Mouse (Mus musculus): ENCODE data around the gene Klf5. TPM values are rescaled to one million over a fixed set of nuclear protein-coding genes. Genes with fewer than 3 reads are reported as not detected.

The Klf5 gene
- polyA plus RNA-seq, 1 experiment, result 3.9 TPM

- no peak for DNase-seq
- H3K4me3 ChIP-seq (ENCODE audit: insufficient read depth, low read depth, low read length), result no peak overlapping the region
- 61% methylated on average over 9 of the region's 9 CpGs for WGBS
- H3K27me3 ChIP-seq (replicated peaks; ENCODE audit: control insufficient read depth, insufficient read depth, low read length), result no peaks in the 10 kb centered on the region; the same call in 1 of the 2 replicates
- H3K27ac ChIP-seq (ENCODE audit: insufficient read depth, low read depth, low read length), result no peak overlapping the region
- TF ChIP-seq POLR2A (IDR thresholded peaks at IDR 0.05; ENCODE audit: low read depth, low read length), result no peak
- TF ChIP-seq CTCF (conservative IDR thresholded peaks at IDR 0.05; ENCODE audit: insufficient read depth, insufficient read length, low read depth, low read length), result no peak
- H3K36me3 ChIP-seq (ENCODE audit: control insufficient read depth, insufficient read depth, low read length), result no peaks in the 10 kb centered on the region
- no peaks in the 10 kb centered on the region for H3K4me1 ChIP-seq (ENCODE audit: control insufficient read depth, insufficient read depth, low read length)
These were observed 20.2 kb upstream of the Klf5 start for GRCm38 (mm10) chr14:99278312-99278711.

- Histone ChIP-seq H3K27ac (ENCODE audit: insufficient read depth, low read depth, low read length) (no peak overlapping the region), H3K36me3 (ENCODE audit: control insufficient read depth, insufficient read depth, low read length) (no peaks in the 10 kb centered on the region), H3K4me1 (ENCODE audit: control insufficient read depth, insufficient read depth, low read length) (no peaks in the 10 kb centered on the region), H3K4me3 (ENCODE audit: insufficient read depth, low read depth, low read length) (no peak overlapping the region), H3K27me3 (replicated peaks; ENCODE audit: control insufficient read depth, insufficient read depth, low read length) (no peaks in the 10 kb centered on the region; the same call in 1 of the 2 replicates)
- TF ChIP-seq POLR2A (IDR thresholded peaks at IDR 0.05; ENCODE audit: low read depth, low read length), result no peak
- no peak for TF ChIP-seq CTCF (conservative IDR thresholded peaks at IDR 0.05; ENCODE audit: insufficient read depth, insufficient read length, low read depth, low read length)
- DNase-seq, result no peak
- 71% methylated on average over 12 of the region's 12 CpGs for WGBS
These were observed 19.6 kb upstream of the Klf5 start for GRCm38 (mm10) chr14:99278763-99279486.

GRCm38 (mm10) chr14:99280399-99280798, 18.1 kb upstream of the Klf5 start:
- Histone ChIP-seq H3K36me3 (ENCODE audit: control insufficient read depth, insufficient read depth, low read length) (no peaks in the 10 kb centered on the region), H3K4me1 (ENCODE audit: control insufficient read depth, insufficient read depth, low read length) (no peaks in the 10 kb centered on the region), H3K4me3 (ENCODE audit: insufficient read depth, low read depth, low read length) (no peak overlapping the region), H3K27me3 (replicated peaks; ENCODE audit: control insufficient read depth, insufficient read depth, low read length) (no peaks in the 10 kb centered on the region; the same call in 1 of the 2 replicates), H3K27ac (ENCODE audit: insufficient read depth, low read depth, low read length) (no peak overlapping the region)
- TF ChIP-seq CTCF (conservative IDR thresholded peaks at IDR 0.05; ENCODE audit: insufficient read depth, insufficient read length, low read depth, low read length) (no peak), POLR2A (IDR thresholded peaks at IDR 0.05; ENCODE audit: low read depth, low read length) (no peak)
- DNase-seq, result peak; percentile 6
- 39% methylated on average over 5 of the region's 5 CpGs for WGBS

- Histone ChIP-seq H3K4me3 (ENCODE audit: insufficient read depth, low read depth, low read length) (no peak overlapping the region), H3K4me1 (ENCODE audit: control insufficient read depth, insufficient read depth, low read length) (no peaks in the 10 kb centered on the region), H3K27ac (ENCODE audit: insufficient read depth, low read depth, low read length) (no peak overlapping the region), H3K27me3 (replicated peaks; ENCODE audit: control insufficient read depth, insufficient read depth, low read length) (no peaks in the 10 kb centered on the region; the same call in 1 of the 2 replicates), H3K36me3 (ENCODE audit: control insufficient read depth, insufficient read depth, low read length) (no peaks in the 10 kb centered on the region)
- WGBS, result 71% methylated on average over 5 of the region's 5 CpGs
- TF ChIP-seq CTCF (conservative IDR thresholded peaks at IDR 0.05; ENCODE audit: insufficient read depth, insufficient read length, low read depth, low read length), result no peak
- no peak for DNase-seq
These were observed 17.6 kb upstream of the Klf5 start for GRCm38 (mm10) chr14:99280825-99281433.

GRCm38 (mm10) chr14:99285486-99285885, 13.0 kb upstream of the Klf5 start:
- Histone ChIP-seq H3K27ac (ENCODE audit: insufficient read depth, low read depth, low read length) (no peak overlapping the region), H3K4me1 (ENCODE audit: control insufficient read depth, insufficient read depth, low read length) (no peaks in the 10 kb centered on the region), H3K4me3 (ENCODE audit: insufficient read depth, low read depth, low read length) (no peak overlapping the region), H3K27me3 (replicated peaks; ENCODE audit: control insufficient read depth, insufficient read depth, low read length) (no peaks in the 10 kb centered on the region; the same call in 1 of the 2 replicates), H3K36me3 (ENCODE audit: control insufficient read depth, insufficient read depth, low read length) (no peaks in the 10 kb centered on the region)
- DNase-seq, result no peak
- 91% methylated on average over 4 of the region's 4 CpGs for WGBS
- TF ChIP-seq CTCF (conservative IDR thresholded peaks at IDR 0.05; ENCODE audit: insufficient read depth, insufficient read length, low read depth, low read length), result no peak
- TF ChIP-seq POLR2A (IDR thresholded peaks at IDR 0.05; ENCODE audit: low read depth, low read length), result no peak

GRCm38 (mm10) chr14:99292176-99292575, 6.3 kb upstream of the Klf5 start:
- Histone ChIP-seq H3K27ac (ENCODE audit: insufficient read depth, low read depth, low read length) (no peak overlapping the region), H3K36me3 (ENCODE audit: control insufficient read depth, insufficient read depth, low read length) (no peaks in the 10 kb centered on the region), H3K4me3 (ENCODE audit: insufficient read depth, low read depth, low read length) (no peak overlapping the region), H3K4me1 (ENCODE audit: control insufficient read depth, insufficient read depth, low read length) (no peaks in the 10 kb centered on the region), H3K27me3 (replicated peaks; ENCODE audit: control insufficient read depth, insufficient read depth, low read length) (no peaks in the 10 kb centered on the region)
- 98% methylated on average over 5 of the region's 5 CpGs for WGBS
- no peak for DNase-seq
- no peak for TF ChIP-seq POLR2A (IDR thresholded peaks at IDR 0.05; ENCODE audit: low read depth, low read length)
- no peak for TF ChIP-seq CTCF (conservative IDR thresholded peaks at IDR 0.05; ENCODE audit: insufficient read depth, insufficient read length, low read depth, low read length)

- TF ChIP-seq CTCF (conservative IDR thresholded peaks at IDR 0.05; ENCODE audit: insufficient read depth, insufficient read length, low read depth, low read length) (no peak), POLR2A (IDR thresholded peaks at IDR 0.05; ENCODE audit: low read depth, low read length) (no peak)
- no peak overlapping the region for H3K27ac ChIP-seq (ENCODE audit: insufficient read depth, low read depth, low read length)
These were observed 4.1 kb upstream of the Klf5 start for GRCm38 (mm10) chr14:99294424-99294823.

More at GRCm38 (mm10) chr14:99294424-99294823, 4.1 kb upstream of the Klf5 start:
- H3K27me3 ChIP-seq (replicated peaks; ENCODE audit: control insufficient read depth, insufficient read depth, low read length), result no peaks in the 10 kb centered on the region
- 93% methylated on average over 8 of the region's 8 CpGs for WGBS
- no peak for DNase-seq
- H3K4me3 ChIP-seq (ENCODE audit: insufficient read depth, low read depth, low read length), result no peak overlapping the region
- H3K36me3 ChIP-seq (ENCODE audit: control insufficient read depth, insufficient read depth, low read length), result no peaks in the 10 kb centered on the region
- no peaks in the 10 kb centered on the region for H3K4me1 ChIP-seq (ENCODE audit: control insufficient read depth, insufficient read depth, low read length)

All from kidney, adult 2 months (tissue).